Mouse (Mus musculus) limb, embryonic 12.5 days (tissue): Measurements from ENCODE around the gene Def8. TPM values are rescaled to one million over a fixed set of nuclear protein-coding genes. Genes with fewer than 3 reads are reported as not detected.
"Not testable (repeated sequence)": the region's sequence is repeated elsewhere in the genome, so short reads cannot be mapped to it uniquely, and the experiment has no call there.

Experiments used
- ATAC-seq: fragments of 200-750 bp; cut with Nextera tagmentation; 2 replicates; pipeline ENCODE4 v1.8.0; 2017; ENCODE audit warnings: low read depth, moderate TSS enrichment; ENCODE audit not compliant: insufficient number of reproducible peaks, insufficient read depth, low FRiP score, low TSS enrichment
- H3K27ac ChIP-seq: fragments of 300-500 bp; sonication (generic); 2 replicates; pipeline ENCODE4 v1.5.1; 2016; ENCODE audit warnings: mild to moderate bottlenecking, moderate library complexity
- H3K27me3 ChIP-seq: fragments of 300-500 bp; sonication (generic); 2 replicates; pipeline ENCODE4 v1.6.1; 2016; ENCODE audit warnings: mild to moderate bottlenecking, moderate library complexity
- H3K36me3 ChIP-seq: fragments of 300-500 bp; sonication (generic); 2 replicates; pipeline ENCODE4 v1.6.1; 2016; ENCODE audit warnings: mild to moderate bottlenecking, moderate library complexity
- H3K4me1 ChIP-seq: fragments of 300-500 bp; sonication (generic); replicated peaks from 2 replicates; pipeline ENCODE4 v1.6.1; 2016
- H3K4me2 ChIP-seq: fragments of 300-500 bp; sonication (generic); 2 replicates; pipeline ENCODE4 v1.6.1; 2016; ENCODE audit warnings: mild to moderate bottlenecking, moderate library complexity
- H3K4me3 ChIP-seq: fragments of 300-500 bp; sonication (generic); replicated peaks from 2 replicates; pipeline ENCODE4 v1.5.1; 2016; ENCODE audit warnings: mild to moderate bottlenecking
- H3K9ac ChIP-seq: fragments of 300-500 bp; sonication (generic); replicated peaks from 2 replicates; pipeline ENCODE4 v1.6.1; 2016; ENCODE audit warnings: mild to moderate bottlenecking, moderate library complexity
- H3K9me3 ChIP-seq: fragments of 300-500 bp; sonication (generic); 2 replicates; pipeline ENCODE4 v1.6.1; 2016; ENCODE audit warnings: mild to moderate bottlenecking, moderate library complexity
- WGBS: fragments of 180-500 bp; shearing (Covaris S2); methylation state at CpG from one replicate; pipeline ENCODE4 v1.1.7; 2016; 5-methylcytosine and 5-hydroxymethylcytosine counted together
- polyA plus RNA-seq: library from polyadenylated mRNA; unstranded; fragments of >200 nt; fragmentation: Nextera tagmentation; extraction: Ambion mirVana; gene quantifications from 2 replicates; pipeline ENCODE4 v1.2.1, GENCODE M21; 2016

The Def8 gene
- polyA plus RNA-seq, 1 experiment from 2014 or later, result 40.4 TPM

DNA sequence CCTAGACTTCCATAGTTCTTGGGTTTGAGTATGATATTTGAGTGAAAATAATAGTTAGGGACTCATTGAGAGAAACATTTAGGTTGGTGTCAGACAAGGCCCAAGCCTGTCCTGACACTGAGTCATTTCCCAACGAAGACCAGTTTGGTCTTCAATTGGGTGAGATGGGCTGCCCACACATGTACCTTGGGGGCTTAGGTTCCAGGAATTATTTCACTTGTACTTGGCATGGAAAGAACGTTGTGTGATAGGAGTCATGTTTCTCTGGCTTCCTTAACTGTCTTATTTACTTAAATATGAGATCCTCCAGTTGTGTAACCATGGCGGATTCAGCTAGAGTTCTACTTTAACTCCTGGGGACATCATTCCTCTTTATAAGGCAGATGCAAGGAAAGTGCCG lies 40.3 kb downstream of the Def8 start:
- Histone ChIP-seq H3K36me3 (peaks cover 56% of the 10 kb centered on the region), H3K4me1 (no peaks in the 10 kb centered on the region), H3K4me2 (no peak overlapping the region), H3K9ac (no peak overlapping the region), H3K9me3 (peaks cover 3% of the 10 kb centered on the region; the same call in 1 of the 2 replicates), H3K4me3 (no peak overlapping the region), H3K27ac (no peak overlapping the region), H3K27me3 (no peaks in the 10 kb centered on the region)
- 91% methylated on average over 4 of the region's 4 CpGs for WGBS
- ATAC-seq, result no peak

DNA sequence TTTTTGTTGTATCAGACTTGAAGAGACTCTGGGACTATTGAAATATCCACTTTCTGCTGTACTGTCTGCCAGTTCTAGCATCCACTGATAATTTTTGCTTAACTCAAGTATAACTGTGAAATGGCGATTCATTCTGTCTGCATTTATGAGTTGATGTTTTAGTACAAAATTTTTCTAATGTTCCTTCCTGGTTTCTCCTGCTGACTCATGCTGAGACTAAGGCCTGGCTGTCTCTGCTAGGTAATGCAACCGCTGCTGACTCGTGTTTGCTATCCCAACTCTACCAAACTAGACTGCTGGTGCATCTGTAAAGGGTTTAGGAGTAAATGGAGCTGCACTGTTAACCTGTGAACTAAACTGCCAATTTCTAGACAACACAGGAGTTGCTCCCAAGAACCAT lies 44.1 kb downstream of the Def8 start:
- 76% methylated on average over 3 of the region's 3 CpGs for WGBS
- H3K9ac ChIP-seq, result no peak overlapping the region
- no peak overlapping the region for H3K4me3 ChIP-seq
- H3K27ac ChIP-seq, result no peak overlapping the region
- no peak for ATAC-seq
- peaks cover 18% of the 10 kb centered on the region for H3K36me3 ChIP-seq
- H3K4me2 ChIP-seq, result no peak overlapping the region
- no peaks in the 10 kb centered on the region for H3K27me3 ChIP-seq
- H3K4me1 ChIP-seq, result no peaks in the 10 kb centered on the region
- H3K9me3 ChIP-seq, result peaks cover 3% of the 10 kb centered on the region; the same call in 1 of the 2 replicates

DNA sequence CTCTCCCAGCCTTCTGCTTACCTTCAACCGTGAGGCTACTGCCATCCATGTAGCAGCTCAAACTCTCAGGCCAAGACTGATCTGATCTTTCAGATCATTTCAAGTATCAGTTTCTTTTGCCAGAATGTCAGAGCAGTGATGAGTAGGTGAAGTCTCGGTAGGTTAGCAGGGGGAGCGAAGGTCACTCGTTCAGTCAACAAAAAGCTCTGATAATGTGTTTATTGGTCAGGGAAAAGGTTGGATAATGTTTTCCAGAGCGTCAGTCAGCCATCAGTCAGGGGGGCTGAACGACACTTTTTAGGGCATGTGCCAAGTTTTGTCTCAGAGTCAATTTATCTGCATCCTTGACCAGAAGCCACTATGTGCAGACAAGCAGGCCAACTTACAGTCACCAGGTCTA lies 49.7 kb downstream of the Def8 start:
- not testable (repeated sequence) for H3K4me2 ChIP-seq, H3K9ac ChIP-seq, ATAC-seq, H3K4me1 ChIP-seq, H3K36me3 ChIP-seq, H3K27me3 ChIP-seq, H3K27ac ChIP-seq, H3K4me3 ChIP-seq, H3K9me3 ChIP-seq
- 62% methylated on average over 6 of the region's 6 CpGs for whole genome bisulfite sequencing

DNA sequence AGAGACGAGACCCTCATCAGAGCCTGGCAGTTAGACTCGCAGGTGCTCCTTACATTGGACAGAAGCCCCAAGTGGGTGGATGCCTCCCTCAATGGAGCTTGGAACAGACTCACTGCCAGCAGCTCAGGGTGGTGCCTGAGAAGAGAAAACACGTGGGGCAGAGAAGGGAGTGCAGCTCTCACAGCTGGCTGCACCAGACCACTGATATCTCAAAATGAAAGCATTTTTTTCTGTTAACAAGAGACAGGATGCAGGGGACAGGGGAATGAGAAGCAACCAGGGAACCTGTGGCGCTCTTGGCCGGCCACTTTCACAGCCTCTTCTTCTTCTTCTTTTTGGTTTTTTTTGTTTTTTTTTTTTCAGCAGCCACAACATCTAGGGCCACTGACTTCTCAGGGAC lies 51.2 kb downstream of the Def8 start:
- H3K4me3 ChIP-seq, H3K27me3 ChIP-seq, H3K9me3 ChIP-seq, ATAC-seq, H3K4me2 ChIP-seq, H3K27ac ChIP-seq, H3K36me3 ChIP-seq, H3K9ac ChIP-seq: not testable (repeated sequence)
- peaks cover 13% of the 10 kb centered on the region for H3K4me1 ChIP-seq
- WGBS, result 65% methylated on average over 5 of the region's 5 CpGs

DNA sequence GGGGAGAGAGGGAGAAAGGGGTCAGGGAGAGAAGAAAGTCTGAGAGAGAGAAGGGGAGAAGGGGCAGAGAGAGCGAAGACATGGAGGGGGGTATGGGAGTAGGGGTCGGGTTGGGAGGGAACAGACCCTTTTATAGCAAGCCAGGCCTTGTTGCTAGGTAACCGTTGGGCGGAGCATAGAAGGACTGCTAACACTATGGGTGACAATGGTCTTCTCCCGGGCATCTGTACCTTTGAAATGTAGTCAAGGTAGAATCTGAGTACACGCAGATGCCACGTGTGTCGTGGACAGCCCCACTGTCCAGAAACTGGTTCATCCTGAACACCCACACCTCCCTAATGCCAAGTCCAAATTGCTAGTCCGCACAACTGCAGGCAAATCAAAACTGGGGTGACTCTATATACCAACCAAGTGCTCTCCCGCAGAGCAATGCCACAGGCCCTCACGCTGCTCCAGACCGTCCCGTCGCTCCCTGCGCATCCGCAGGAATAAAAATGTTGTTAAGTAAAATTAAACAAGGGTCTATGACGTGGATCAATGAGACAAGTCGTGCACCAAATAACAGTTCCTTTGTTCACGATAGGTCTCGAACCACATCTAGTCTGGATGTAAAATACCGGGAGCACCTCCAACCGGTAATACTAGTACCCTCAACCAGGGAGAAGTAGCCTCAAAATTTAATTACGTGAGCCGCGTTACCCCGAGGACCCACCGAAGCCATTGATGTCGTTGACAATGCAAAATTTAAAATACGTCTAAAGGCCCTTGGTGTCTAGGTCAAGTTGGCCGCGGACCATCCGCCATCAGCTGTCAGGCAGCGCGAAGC lies 53.8 kb downstream of the Def8 start:
- Histone ChIP-seq H3K9ac (peak overlapping the region; percentile 81), H3K27ac (peak overlapping the region; percentile 91), H3K4me3 (peak overlapping the region; percentile 87), H3K4me1 (peaks cover 13% of the 10 kb centered on the region), H3K9me3 (no peaks in the 10 kb centered on the region), H3K4me2 (peak overlapping the region; percentile 77), H3K36me3 (peaks cover 22% of the 10 kb centered on the region), H3K27me3 (no peaks in the 10 kb centered on the region)
- WGBS, result 10% methylated on average over 34 of the region's 34 CpGs
- no peak for ATAC-seq

DNA sequence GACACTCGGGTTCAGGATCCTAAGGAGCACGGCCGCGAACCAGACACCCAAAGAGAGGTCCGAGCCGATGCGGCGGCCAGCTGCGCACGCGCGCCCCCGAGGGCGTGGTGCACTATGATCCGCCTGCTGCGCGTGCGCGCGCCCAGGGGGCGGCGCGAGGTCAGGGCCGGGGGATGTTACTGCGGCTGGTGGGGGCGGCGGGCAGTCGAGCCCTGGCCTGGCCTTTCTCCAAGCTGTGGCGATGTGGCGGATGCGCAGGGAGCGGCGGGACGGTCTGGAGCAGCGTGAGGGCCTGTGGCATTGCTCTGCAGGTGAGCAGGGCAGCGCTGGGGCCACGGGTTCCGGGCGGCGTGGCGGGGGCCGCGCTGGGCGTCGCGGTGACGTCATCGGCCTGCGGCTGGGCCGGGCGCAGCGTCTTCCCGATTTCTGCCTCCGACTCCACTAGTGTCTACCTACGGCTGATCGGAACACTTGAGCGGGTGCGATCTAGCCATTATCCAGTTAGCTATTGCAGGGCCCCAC lies 54.5 kb downstream of the Def8 start, which contains the start of gene Afg3l1:
Afg3l1 (plus strand) TSS at position 167 of the 522 bp plus-strand sequence.
- H3K9me3 ChIP-seq, result no peaks in the 10 kb centered on the region
- H3K27ac ChIP-seq, result peak within 1 kb of the TSS; percentile 91
- peaks cover 28% of the 10 kb centered on the region for H3K36me3 ChIP-seq
- H3K9ac ChIP-seq, result peak within 1 kb of the TSS; percentile 81
- H3K27me3 ChIP-seq, result no peaks in the 10 kb centered on the region
- H3K4me3 ChIP-seq, result peak within 1 kb of the TSS; percentile 87
- H3K4me1 ChIP-seq, result peaks cover 13% of the 10 kb centered on the region
- WGBS, result under 1% methylated on average over 57 of the region's 58 CpGs
- peak; percentile 88 for ATAC-seq
- H3K4me2 ChIP-seq, result peak within 1 kb of the TSS; percentile 77

DNA sequence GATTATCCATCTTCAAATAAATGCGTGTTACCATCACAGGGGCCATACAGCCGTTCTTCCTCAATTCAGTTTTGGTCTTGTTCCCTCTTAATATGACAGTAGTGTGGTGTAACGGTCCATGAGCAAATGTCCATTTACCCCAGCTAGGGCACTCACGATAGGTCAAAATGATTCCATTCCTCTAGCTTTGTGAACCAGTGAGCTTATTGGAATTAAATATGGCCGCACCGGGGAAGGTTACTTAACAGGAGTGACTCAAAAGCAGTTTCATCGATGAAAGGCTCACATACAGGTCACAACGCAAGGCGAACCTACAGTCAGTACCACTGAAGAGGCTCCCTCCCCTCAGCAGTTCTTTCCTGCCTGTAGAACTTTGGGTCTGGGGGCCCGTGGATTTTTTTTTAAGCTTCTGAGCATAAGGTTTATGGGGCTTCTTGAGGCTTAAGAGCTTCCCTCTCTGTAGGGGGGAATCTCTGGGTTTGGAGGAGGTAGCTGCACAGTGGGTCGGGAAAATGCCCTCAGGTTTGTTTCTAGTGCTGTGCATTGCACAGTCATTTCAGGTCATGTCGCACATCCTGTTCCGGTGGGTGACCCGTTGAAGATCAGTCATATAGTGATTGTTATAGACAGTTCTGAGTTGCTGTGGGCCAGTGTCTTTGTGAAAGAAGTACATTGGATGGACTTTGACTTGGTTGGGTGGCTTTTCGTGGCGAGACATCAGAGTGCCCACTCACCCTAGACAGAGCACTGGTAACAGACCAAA lies 55.3 kb downstream of the Def8 start:
- Histone ChIP-seq H3K9ac (peak overlapping the region; percentile 81), H3K9me3 (no peaks in the 10 kb centered on the region), H3K4me2 (peak overlapping the region; percentile 77), H3K4me1 (peaks cover 13% of the 10 kb centered on the region), H3K27ac (peak overlapping the region; percentile 91), H3K4me3 (peak overlapping the region; percentile 87), H3K27me3 (no peaks in the 10 kb centered on the region), H3K36me3 (peaks cover 34% of the 10 kb centered on the region)
- 37% methylated on average over 16 of the region's 16 CpGs for WGBS
- ATAC-seq, result no peak

DNA sequence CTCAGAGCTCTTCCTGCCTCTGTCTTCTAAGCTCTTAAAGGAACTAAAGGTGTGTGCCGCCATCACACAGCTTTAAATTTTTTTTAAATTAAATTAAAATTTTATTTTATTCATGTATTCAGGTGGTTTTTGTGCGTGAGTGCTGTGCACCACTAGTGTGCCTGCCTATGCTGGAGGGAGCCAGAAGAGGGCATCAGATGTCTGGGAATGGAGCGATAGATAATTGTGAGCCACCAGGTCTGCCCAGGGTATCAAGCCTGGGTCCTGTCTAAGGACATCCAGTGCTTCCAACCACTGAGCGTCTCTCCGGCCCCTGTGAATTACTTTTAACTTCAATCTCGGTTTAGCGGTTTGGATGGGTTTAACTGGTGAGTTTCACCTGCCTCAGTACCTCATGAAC lies 59.3 kb downstream of the Def8 start:
- ATAC-seq, result no peak
- 84% methylated on average over 7 of the region's 7 CpGs for WGBS
- no peak overlapping the region for H3K4me2 ChIP-seq
- H3K27ac ChIP-seq, result no peak overlapping the region
- H3K4me1 ChIP-seq, result peaks cover 9% of the 10 kb centered on the region
- no peaks in the 10 kb centered on the region for H3K9me3 ChIP-seq
- no peak overlapping the region for H3K9ac ChIP-seq
- H3K36me3 ChIP-seq, result peaks cover 72% of the 10 kb centered on the region
- H3K4me3 ChIP-seq, result no peak overlapping the region
- no peaks in the 10 kb centered on the region for H3K27me3 ChIP-seq

DNA sequence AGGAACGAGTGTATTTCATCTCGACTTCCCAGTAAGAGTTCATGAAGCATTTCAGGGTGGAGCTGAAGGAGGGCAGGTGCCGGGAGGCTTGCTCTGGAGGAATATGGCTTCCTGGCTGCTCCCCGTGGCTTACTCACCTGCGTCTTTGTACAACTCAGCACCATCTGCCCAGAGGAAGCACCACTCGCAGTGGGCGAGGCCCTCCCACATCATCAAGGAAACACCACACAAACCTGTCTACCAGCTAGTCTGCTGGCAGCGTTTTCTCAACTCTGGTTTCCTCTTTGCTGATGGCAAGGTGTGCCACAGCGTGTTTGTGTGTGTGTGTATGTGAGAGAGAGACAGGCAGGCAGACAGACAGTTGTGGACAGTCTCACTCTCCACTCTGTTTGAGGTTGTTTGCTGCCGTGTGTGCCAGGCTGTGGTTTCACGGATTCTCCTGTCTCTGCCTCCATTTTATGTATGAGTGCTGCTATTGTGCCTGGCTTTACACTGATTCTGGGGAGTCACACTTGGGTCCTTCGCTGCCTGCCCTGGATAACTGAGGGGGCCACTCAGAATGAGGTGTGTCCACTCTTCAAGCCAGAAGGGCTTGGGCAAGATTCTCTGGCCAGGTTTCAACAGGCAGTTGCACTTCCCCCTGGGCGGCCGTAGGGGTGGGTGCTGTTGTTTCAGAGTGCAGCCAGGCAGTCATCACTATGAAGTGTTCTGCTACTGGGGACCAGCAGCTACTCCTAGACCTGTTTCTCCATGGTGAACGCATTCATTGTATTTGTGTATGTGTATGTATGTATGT lies 68.2 kb downstream of the Def8 start:
- peaks cover 97% of the 10 kb centered on the region for H3K36me3 ChIP-seq

DNA sequence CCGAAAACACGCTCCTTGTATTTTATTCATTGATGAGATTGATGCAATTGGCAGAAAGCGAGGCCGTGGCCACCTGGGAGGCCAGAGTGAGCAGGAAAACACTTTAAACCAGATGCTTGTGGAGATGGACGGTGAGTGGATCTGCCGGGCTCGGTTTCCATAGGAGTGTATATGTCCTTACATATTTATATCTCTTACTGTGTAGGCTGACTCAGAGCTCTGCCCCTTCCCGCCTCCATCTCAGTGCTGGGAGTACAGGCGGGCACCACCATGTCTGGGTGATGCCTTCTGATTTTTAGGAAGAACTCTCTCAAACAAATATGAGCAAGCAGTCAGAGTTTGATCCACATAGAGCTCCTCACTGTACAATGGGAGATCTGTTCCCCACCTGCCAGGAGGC lies 69.6 kb downstream of the Def8 start:
- peaks cover 97% of the 10 kb centered on the region for H3K36me3 ChIP-seq
- no peak for ATAC-seq
- no peak overlapping the region for H3K27ac ChIP-seq
- no peaks in the 10 kb centered on the region for H3K4me1 ChIP-seq
- 94% methylated on average over 9 of the region's 9 CpGs for WGBS
- H3K4me3 ChIP-seq, result no peak overlapping the region
- H3K9me3 ChIP-seq, result no peaks in the 10 kb centered on the region
- no peaks in the 10 kb centered on the region for H3K27me3 ChIP-seq
- no peak overlapping the region for H3K4me2 ChIP-seq
- no peak overlapping the region for H3K9ac ChIP-seq

More for the DNA sequence above, 68.2 kb downstream of the Def8 start:
- WGBS, result 89% methylated on average over 15 of the region's 15 CpGs
- Histone ChIP-seq H3K27me3 (no peaks in the 10 kb centered on the region), H3K4me2 (no peak overlapping the region), H3K4me3 (no peak overlapping the region), H3K27ac (no peak overlapping the region), H3K9ac (no peak overlapping the region), H3K4me1 (no peaks in the 10 kb centered on the region), H3K9me3 (no peaks in the 10 kb centered on the region)
- no peak for ATAC-seq

DNA sequence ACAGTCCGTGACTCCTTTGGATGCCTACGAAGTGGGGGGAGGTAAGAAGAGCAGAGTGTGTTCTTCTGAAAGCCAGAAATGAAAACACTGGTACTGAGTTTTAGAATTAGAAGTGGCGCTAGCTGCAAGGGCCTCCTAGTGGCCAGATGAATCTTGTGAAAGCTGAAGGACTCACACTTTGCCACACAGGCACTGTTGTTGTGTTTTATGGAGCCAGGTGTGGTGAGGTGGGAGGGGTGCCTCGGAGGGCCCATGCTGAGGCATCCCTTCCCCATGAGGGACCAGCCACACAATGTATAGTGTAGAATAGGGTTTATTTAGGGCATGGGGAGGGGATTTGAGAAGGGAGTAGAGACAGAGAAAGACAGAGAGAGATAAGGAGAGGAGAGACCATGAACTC lies 74.4 kb downstream of the Def8 start:
- 82% methylated on average over 4 of the region's 4 CpGs for WGBS
- peaks cover 99% of the 10 kb centered on the region for H3K36me3 ChIP-seq
- H3K9ac ChIP-seq, result no peak overlapping the region
- H3K9me3 ChIP-seq, result no peaks in the 10 kb centered on the region
- no peak for ATAC-seq
- H3K4me2 ChIP-seq, result no peak overlapping the region
- no peak overlapping the region for H3K4me3 ChIP-seq
- H3K27me3 ChIP-seq, result no peaks in the 10 kb centered on the region
- no peak overlapping the region for H3K27ac ChIP-seq
- no peaks in the 10 kb centered on the region for H3K4me1 ChIP-seq
